Mouse (Mus musculus) kidney, postnatal 0 days (tissue): ENCODE data around the gene Olfr611. TPM values are rescaled to one million over a fixed set of nuclear protein-coding genes. Genes with fewer than 3 reads are reported as not detected.
"Not testable (repeated sequence)": the region's sequence is repeated elsewhere in the genome, so short reads cannot be mapped to it uniquely, and the experiment has no call there.

Experiments
- ATAC-seq: fragments of 200-750 bp; cut with Nextera tagmentation; replicated peaks from 2 replicates; pipeline ENCODE4 v1.8.0; 2017; ENCODE audit warnings: low read depth, moderate number of reproducible peaks, moderate TSS enrichment, moderate library complexity; ENCODE audit not compliant: low FRiP score
- DNase-seq: peaks from one replicate; pipeline ENCODE4 v3.0.0-alpha.2; 2016; ENCODE audit warnings: low spot score
- H3K27ac ChIP-seq: fragments of 300-500 bp; sonication (generic); 2 replicates; pipeline ENCODE4 v1.5.1; 2014; ENCODE audit warnings: mild to moderate bottlenecking
- H3K27me3 ChIP-seq: fragments of 300-500 bp; sonication (generic); 2 replicates; pipeline ENCODE4 v1.6.1; 2014; ENCODE audit warnings: low read length, mixed read lengths; ENCODE audit not compliant: insufficient read depth
- H3K36me3 ChIP-seq: fragments of 300-500 bp; sonication (generic); 2 replicates; pipeline ENCODE4 v1.6.1; 2014; ENCODE audit warnings: low read length, mixed read lengths; ENCODE audit not compliant: insufficient read depth
- H3K4me1 ChIP-seq: fragments of 300-500 bp; sonication (generic); replicated peaks from 2 replicates; pipeline ENCODE4 v1.6.1; 2014; ENCODE audit warnings: antibody characterized with exemption, low read length, mixed read lengths; ENCODE audit not compliant: insufficient read depth
- H3K4me2 ChIP-seq: fragments of 300-500 bp; sonication (generic); 2 replicates; pipeline ENCODE4 v1.6.1; 2014; ENCODE audit warnings: mild to moderate bottlenecking, low read length, moderate library complexity, mixed read lengths
- H3K4me3 ChIP-seq: fragments of 300-500 bp; sonication (generic); replicated peaks from 2 replicates; pipeline ENCODE4 v1.5.1; 2014; ENCODE audit warnings: low read depth, low read length
- H3K9ac ChIP-seq: fragments of 300-500 bp; sonication (generic); 2 replicates; pipeline ENCODE4 v1.6.1; 2014; ENCODE audit warnings: low read depth, low read length
- H3K9me3 ChIP-seq: fragments of 300-500 bp; sonication (generic); replicated peaks from 2 replicates; pipeline ENCODE4 v1.6.1; 2016; ENCODE audit warnings: low read length, inconsistent platforms, mixed read lengths
- CTCF ChIP-seq: IDR thresholded peaks from 2 replicates; pipeline ENCODE4 v1.5.1; 2016; ENCODE audit warnings: antibody characterized with exemption, low read depth, mild to moderate bottlenecking, moderate library complexity
- WGBS: fragments of 180-500 bp; shearing (Covaris S2); extraction: QIAGEN DNeasy Blood & Tissue Kit; methylation state at CpG from one replicate; pipeline ENCODE4 v1.1.7; 2014; 5-methylcytosine and 5-hydroxymethylcytosine counted together
- polyA plus RNA-seq: library from polyadenylated mRNA; unstranded; fragments of >200 nt; fragmentation: Nextera tagmentation; extraction: Ambion mirVana; gene quantifications from 2 replicates; pipeline ENCODE4 v1.2.1, GENCODE M21; 2015

Olfr611 gene
- not detected in 2 replicates for polyA plus RNA-seq

DNA sequence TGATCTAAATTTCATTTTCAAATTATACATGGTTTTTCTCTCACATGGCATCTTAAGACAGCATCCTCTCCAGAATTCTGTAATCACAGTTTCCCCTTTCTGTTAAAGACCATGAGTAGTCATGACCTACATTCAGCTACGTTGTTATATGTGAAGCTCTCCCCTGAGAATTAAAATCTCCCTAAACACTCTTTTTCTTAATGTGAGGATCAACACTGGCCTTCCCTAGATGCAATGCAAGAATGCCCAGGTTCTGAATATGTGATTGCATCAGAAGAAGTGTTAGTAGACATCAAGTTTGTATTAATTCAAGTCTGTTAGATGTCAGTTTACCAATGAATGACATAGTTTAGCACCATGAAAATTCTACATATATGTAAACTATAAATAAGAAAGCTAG is at the start of gene Olfr611:
Gene Olfr611 (minus strand): TSS at position 101 of the 400 bp plus-strand sequence.
- H3K4me1 ChIP-seq, H3K27me3 ChIP-seq, H3K4me2 ChIP-seq, H3K36me3 ChIP-seq, ATAC-seq, DNase-seq, H3K4me3 ChIP-seq, H3K9me3 ChIP-seq, H3K9ac ChIP-seq, H3K27ac ChIP-seq: not testable (repeated sequence)
- WGBS: 63% methylated on average over 1 of the region's 1 CpGs

DNA sequence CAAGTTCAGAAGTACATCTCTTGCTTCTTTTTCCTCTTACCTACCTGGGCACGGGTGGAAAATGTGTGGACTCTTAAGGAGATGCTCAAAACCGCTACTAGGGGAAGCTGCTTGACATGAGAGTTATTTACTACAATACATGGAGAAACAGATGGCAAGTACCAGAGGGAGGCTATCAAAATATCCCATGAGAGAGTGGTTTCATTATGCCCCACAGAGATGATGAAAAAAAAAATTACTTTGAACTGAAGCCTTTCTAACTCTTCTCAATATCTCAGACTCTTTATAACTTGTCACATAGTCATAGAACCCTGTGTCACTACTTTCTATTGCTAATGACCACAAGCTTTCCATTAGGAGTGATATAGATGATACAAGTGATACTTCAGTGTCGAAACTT is 48.4 kb upstream of the Olfr611 start, which contains the start of gene Olfr616:
Gene Olfr616 (minus strand): TSS at position 101 of the 400 bp plus-strand sequence.
- Histone ChIP-seq H3K4me1 (no peaks in the 10 kb centered on the region), H3K9ac (no peak within 1 kb of the TSS), H3K36me3 (no peaks in the 10 kb centered on the region), H3K9me3 (no peaks in the 10 kb centered on the region), H3K27me3 (no peaks in the 10 kb centered on the region), H3K4me3 (no peak within 1 kb of the TSS), H3K27ac (no peak within 1 kb of the TSS), H3K4me2 (no peak within 1 kb of the TSS)
- ATAC-seq (no peak), DNase-seq (no peak)
- TF ChIP-seq CTCF: no peak
- 83% methylated on average over 3 of the region's 3 CpGs for WGBS

DNA sequence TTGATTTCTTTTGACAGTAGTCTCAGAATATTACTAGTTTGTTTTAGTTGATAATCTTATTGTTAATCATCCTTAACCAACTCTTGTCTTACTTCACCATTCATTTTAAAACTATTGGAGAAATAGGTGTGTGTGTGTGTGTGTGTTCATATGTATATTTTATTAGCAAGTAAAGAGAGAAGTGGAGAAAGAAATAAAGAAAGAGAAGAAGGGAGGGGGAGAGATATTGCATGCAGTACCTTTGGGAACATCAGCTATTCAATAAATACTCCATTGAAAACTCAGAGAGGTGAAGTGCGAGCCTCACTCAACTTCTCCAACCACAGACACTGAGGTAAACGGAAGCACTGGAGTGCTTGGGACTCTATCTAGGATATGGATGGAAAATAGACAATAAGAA is 35.1 kb upstream of the Olfr611 start, which contains the start of gene Olfr615:
Gene Olfr615 (plus strand): TSS at position 301 of the 400 bp plus-strand sequence.
- no peak for ATAC-seq
- H3K9me3 ChIP-seq: no peaks in the 10 kb centered on the region
- WGBS: 86% methylated on average over 2 of the region's 2 CpGs
- no peaks in the 10 kb centered on the region for H3K36me3 ChIP-seq
- no peak within 1 kb of the TSS for H3K4me2 ChIP-seq
- H3K4me1 ChIP-seq: no peaks in the 10 kb centered on the region
- no peak within 1 kb of the TSS for H3K27ac ChIP-seq
- TF ChIP-seq CTCF: no peak
- H3K4me3 ChIP-seq: no peak within 1 kb of the TSS
- no peaks in the 10 kb centered on the region for H3K27me3 ChIP-seq
- no peak within 1 kb of the TSS for H3K9ac ChIP-seq
- DNase-seq: no peak

DNA sequence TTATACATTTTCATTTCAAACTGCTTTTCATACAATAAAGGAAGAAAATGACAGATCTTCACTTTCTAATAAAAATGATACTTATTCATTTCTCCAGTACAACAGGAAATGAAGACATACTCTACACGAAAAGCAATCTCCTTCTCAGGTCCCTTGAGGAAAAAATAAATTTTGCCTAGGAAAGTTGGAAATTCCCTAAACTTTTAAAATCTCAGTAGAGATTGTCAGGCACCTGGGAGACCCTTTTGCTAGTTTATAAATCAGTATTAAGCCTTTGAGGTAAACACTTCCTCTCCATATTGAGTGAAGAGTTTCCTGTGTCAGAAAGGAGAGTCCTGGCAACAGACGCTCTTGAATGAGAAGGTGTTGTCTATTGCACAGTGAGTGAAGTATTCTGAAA is 27.1 kb upstream of the Olfr611 start, which contains the start of gene Olfr613:
Gene Olfr613 (plus strand): TSS at position 301 of the 400 bp plus-strand sequence.
- DNase-seq (no peak), ATAC-seq (no peak)
- H3K9ac ChIP-seq: no peak within 1 kb of the TSS
- no peak within 1 kb of the TSS for H3K27ac ChIP-seq
- H3K36me3 ChIP-seq: no peaks in the 10 kb centered on the region
- no peak for TF ChIP-seq CTCF
- no peaks in the 10 kb centered on the region for H3K4me1 ChIP-seq
- H3K27me3 ChIP-seq: no peaks in the 10 kb centered on the region
- no peak within 1 kb of the TSS for H3K4me2 ChIP-seq
- no peaks in the 10 kb centered on the region for H3K9me3 ChIP-seq
- 73% methylated on average over 2 of the region's 2 CpGs for WGBS
- no peak within 1 kb of the TSS for H3K4me3 ChIP-seq

DNA sequence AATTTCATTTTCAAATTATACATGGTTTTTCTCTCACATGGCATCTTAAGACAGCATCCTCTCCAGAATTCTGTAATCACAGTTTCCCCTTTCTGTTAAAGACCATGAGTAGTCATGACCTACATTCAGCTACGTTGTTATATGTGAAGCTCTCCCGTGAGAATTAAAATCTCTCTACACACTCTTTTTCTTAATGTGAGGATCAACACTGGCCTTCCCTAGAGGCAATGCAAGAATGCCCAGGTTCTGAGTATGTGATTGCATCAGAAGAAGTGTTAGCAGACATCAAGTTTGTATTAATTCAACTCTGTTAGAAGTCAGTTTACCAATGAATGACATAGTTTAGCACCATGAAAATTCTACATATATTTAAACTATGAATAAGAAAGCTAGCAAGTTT is 22.0 kb upstream of the Olfr611 start, which contains the start of gene Olfr612:
Gene Olfr612 (minus strand): TSS at position 101 of the 400 bp plus-strand sequence.
- not testable (repeated sequence) for DNase-seq, H3K27me3 ChIP-seq, H3K4me3 ChIP-seq, H3K9ac ChIP-seq, H3K27ac ChIP-seq, H3K4me2 ChIP-seq, H3K36me3 ChIP-seq, ATAC-seq, H3K9me3 ChIP-seq, H3K4me1 ChIP-seq
- 85% methylated on average over 2 of the region's 2 CpGs for WGBS

DNA sequence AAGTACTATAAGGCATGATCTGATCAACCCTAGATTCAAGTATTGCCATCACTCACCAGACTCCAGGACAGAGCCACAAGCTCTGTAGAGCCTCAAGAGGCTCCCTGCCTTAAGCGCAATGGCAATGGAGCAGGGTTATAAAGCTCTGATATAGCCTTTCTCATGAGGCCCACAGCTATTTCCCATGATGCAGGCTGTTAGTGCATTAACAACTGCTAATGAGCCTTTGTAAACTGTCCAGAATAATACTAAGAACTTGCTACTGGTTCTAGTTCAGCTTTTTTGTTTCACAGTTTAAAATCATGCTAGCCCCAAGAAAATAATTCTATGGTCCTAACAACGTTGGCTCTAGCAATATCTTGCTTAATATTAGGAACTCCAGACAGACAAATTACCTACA is 8.6 kb downstream of the Olfr611 start, which contains the start of gene Olfr610:
Gene Olfr610 (minus strand): TSS at position 101 of the 400 bp plus-strand sequence.
- WGBS: 85% methylated on average over 2 of the region's 2 CpGs
- Histone ChIP-seq H3K9me3 (no peaks in the 10 kb centered on the region), H3K27me3 (no peaks in the 10 kb centered on the region), H3K27ac (no peak within 1 kb of the TSS), H3K4me2 (no peak within 1 kb of the TSS), H3K4me3 (no peak within 1 kb of the TSS), H3K4me1 (no peaks in the 10 kb centered on the region), H3K9ac (no peak within 1 kb of the TSS), H3K36me3 (no peaks in the 10 kb centered on the region)
- no peak for ATAC-seq
- no peak for TF ChIP-seq CTCF
- no peak for DNase-seq

DNA sequence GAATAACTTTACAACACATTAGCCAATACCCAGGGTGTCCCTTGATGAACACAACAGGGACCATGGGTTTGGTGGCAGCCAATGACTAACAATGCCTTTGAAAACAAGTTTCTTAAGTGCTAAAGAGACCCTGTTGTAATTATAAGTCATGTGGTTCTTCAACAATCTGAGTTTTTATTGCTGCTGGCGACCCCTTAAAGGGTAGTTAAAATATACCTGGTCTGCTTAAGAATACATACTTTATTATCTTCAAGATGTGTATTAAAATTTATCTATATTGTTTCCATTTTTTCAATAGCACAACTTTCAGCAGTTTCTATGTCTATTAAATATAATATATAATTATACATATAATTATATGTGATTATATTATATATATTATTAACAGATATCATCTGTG is 22.7 kb downstream of the Olfr611 start, which contains the start of gene Olfr609:
Gene Olfr609 (minus strand): TSS at position 101 of the 400 bp plus-strand sequence.
- H3K27me3 ChIP-seq: no peaks in the 10 kb centered on the region
- H3K4me2 ChIP-seq: no peak within 1 kb of the TSS
- DNase-seq (no peak), ATAC-seq (no peak)
- no peak for TF ChIP-seq CTCF
- H3K27ac ChIP-seq: no peak within 1 kb of the TSS
- H3K9me3 ChIP-seq: no peaks in the 10 kb centered on the region
- H3K9ac ChIP-seq: no peak within 1 kb of the TSS
- WGBS: 45% methylated on average over 1 of the region's 1 CpGs
- H3K4me1 ChIP-seq: no peaks in the 10 kb centered on the region
- H3K36me3 ChIP-seq: no peaks in the 10 kb centered on the region
- no peak within 1 kb of the TSS for H3K4me3 ChIP-seq

DNA sequence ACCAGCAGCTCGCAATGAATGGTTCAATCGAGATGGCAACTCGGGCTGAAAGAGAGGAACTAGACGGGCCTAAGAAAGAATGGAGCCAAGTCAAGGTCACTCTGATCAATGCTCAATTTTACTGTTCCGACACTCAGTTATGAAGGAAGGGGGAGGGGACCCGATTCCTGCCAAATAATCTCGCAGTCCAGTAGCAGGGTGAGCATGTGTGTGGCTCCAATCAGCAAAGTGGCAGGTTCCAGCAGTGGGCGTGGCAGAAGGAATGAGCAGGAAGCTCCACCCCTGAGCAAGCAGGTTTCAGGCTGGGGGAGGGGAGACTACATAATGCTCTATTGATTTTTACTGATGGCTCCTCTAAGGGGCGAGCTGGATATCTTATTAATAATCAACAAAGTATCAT is 43.5 kb downstream of the Olfr611 start:
- H3K4me3 ChIP-seq, H3K36me3 ChIP-seq, DNase-seq, H3K4me1 ChIP-seq, H3K4me2 ChIP-seq, H3K9ac ChIP-seq, H3K27ac ChIP-seq, ATAC-seq, H3K27me3 ChIP-seq, H3K9me3 ChIP-seq: not testable (repeated sequence)
- WGBS: 84% methylated on average over 9 of the region's 9 CpGs
